15 mouse cellular contexts compared by ENCODE assay signal in genomic region chr17:35639352-35639751, GRCm38 (mm10). TPM values are rescaled to one million over a fixed set of nuclear protein-coding genes. Genes with fewer than 3 reads are reported as not detected.
DNase-seq lines count a peak whose midpoint lies in the region; ATAC-seq and TF ChIP-seq lines count a peak whose summit lies in the region.
"Had no signal": no experiment of that assay in that cellular context is flagged by ENCODE, and none has a peak within 500 bp of the region (broad histone marks: within the 10 kb centered on the region; RNA-seq: fewer than 3 reads in every experiment).

No protein-coding gene starts in this region.

- DNase-seq in heart, adult 11 months = peak; percentile 90
- DNase-seq in heart, adult 2 months = no peak
- no peak for DNase-seq in kidney, postnatal 36 days
- DNase-seq in CH12.LX (ENCODE audit: extremely low read depth) (no peak), MN1 (ENCODE audit: low spot score) (no peak)
- no peak for DNase-seq in cerebellum, adult 11 months
- DNase-seq: gastrocnemius, postnatal 36 days had no signal

- peak overlapping the region; percentile 36 for H3K4me2 ChIP-seq in kidney, embryonic 16.5 days (replicated peaks; ENCODE audit: low read depth, low read length)
- H3K4me2 ChIP-seq in CH12.LX (ENCODE audit: insufficient read depth, low read depth, poor library complexity, severe bottlenecking) = peak overlapping the region; percentile 26; the same call in 1 of the 2 replicates
- peak overlapping the region; percentile 50 for H3K4me2 ChIP-seq in limb, embryonic 13.5 days (replicated peaks)
- H3K4me2 ChIP-seq: liver, embryonic 12.5 days had no signal

- H3K4me3 ChIP-seq in heart, adult 2 months = no peak overlapping the region
- H3K4me3 ChIP-seq in kidney, embryonic 16.5 days (ENCODE audit: low read length) = no peak overlapping the region
- no peak overlapping the region for H3K4me3 ChIP-seq in CH12.LX (replicated peaks in 1 of 3; ENCODE audit: low read depth in 2 of 3, low read length in 2 of 3, poor library complexity in 1 of 3)
- H3K4me3 ChIP-seq in limb, embryonic 13.5 days = no peak overlapping the region
- H3K4me3 ChIP-seq: erythroblast, embryonic 14.5 days; liver, embryonic 12.5 days had no signal

- no peak for ATAC-seq in kidney, embryonic 16.5 days (ENCODE audit: low FRiP score, low TSS enrichment)
- ATAC-seq in limb, embryonic 13.5 days (ENCODE audit: low FRiP score, low read depth) = no peak

- no peak for TF ChIP-seq EP300 in heart, adult 2 months (IDR thresholded peaks at IDR 0.05; ENCODE audit: insufficient read depth, low read depth, low read length)
- no peak for TF ChIP-seq EP300 in CH12.LX (IDR thresholded peaks at IDR 0.05; ENCODE audit: low read length)

- no peak overlapping the region for H3K27ac ChIP-seq in heart, adult 2 months
- H3K27ac ChIP-seq in kidney, embryonic 16.5 days (ENCODE audit: low read length) = peak overlapping the region; percentile 13; the same call in 1 of the 2 replicates
- H3K27ac ChIP-seq in CH12.LX (ENCODE audit: insufficient read depth, low read depth) = no peak overlapping the region
- H3K27ac ChIP-seq in limb, embryonic 13.5 days = no peak overlapping the region
- H3K27ac ChIP-seq: liver, embryonic 12.5 days had no signal

- no peak overlapping the region for H3K9ac ChIP-seq in heart, adult 2 months (ENCODE audit: low read depth, low read length)
- H3K9ac ChIP-seq in kidney, embryonic 16.5 days (replicated peaks; ENCODE audit: low read length) = no peak overlapping the region
- peak overlapping the region; percentile 73 for H3K9ac ChIP-seq in CH12.LX (ENCODE audit: insufficient read depth, low read depth)
- no peak overlapping the region for H3K9ac ChIP-seq in limb, embryonic 13.5 days
- H3K9ac ChIP-seq: liver, embryonic 12.5 days had no signal

- TF ChIP-seq CTCF in heart, adult 2 months (IDR thresholded peaks at IDR 0.05) = no peak
- TF ChIP-seq CTCF in CH12.LX (conservative IDR thresholded peaks at IDR 0.05 in 1 of 2, IDR thresholded peaks at IDR 0.05 in 1 of 2; ENCODE audit: low read depth in 2 of 2, low read length in 2 of 2) = no peak

- H3K27me3 ChIP-seq in heart, adult 2 months (ENCODE audit: control insufficient read depth, insufficient read depth, low read length) = no peaks in the 10 kb centered on the region
- H3K27me3 ChIP-seq in kidney, embryonic 16.5 days (ENCODE audit: insufficient read depth, low read length) = no peaks in the 10 kb centered on the region
- H3K27me3 ChIP-seq in CH12.LX (replicated peaks) = peaks cover 28% of the 10 kb centered on the region
- peaks cover 17% of the 10 kb centered on the region for H3K27me3 ChIP-seq in limb, embryonic 13.5 days

- H3K36me3 ChIP-seq in heart, adult 2 months (ENCODE audit: control insufficient read depth, insufficient read depth, low read length) = no peaks in the 10 kb centered on the region
- H3K36me3 ChIP-seq in kidney, embryonic 16.5 days (ENCODE audit: insufficient read depth, low read length) = no peaks in the 10 kb centered on the region
- no peaks in the 10 kb centered on the region for H3K36me3 ChIP-seq in CH12.LX (replicated peaks in 1 of 2; ENCODE audit: control insufficient read depth in 1 of 2, insufficient read depth in 1 of 2, low read length in 1 of 2)
- no peaks in the 10 kb centered on the region for H3K36me3 ChIP-seq in limb, embryonic 13.5 days
- H3K36me3 ChIP-seq: liver, embryonic 12.5 days had no signal

- no peaks in the 10 kb centered on the region for H3K79me2 ChIP-seq in heart, adult 2 months (replicated peaks; ENCODE audit: control insufficient read depth, insufficient read depth, low read length)
- H3K79me2 ChIP-seq in CH12.LX (replicated peaks; ENCODE audit: control insufficient read depth, extremely low read depth, insufficient read depth, poor library complexity, severe bottlenecking) = no peaks in the 10 kb centered on the region

- WGBS in heart, adult 2 months = 25% methylated on average over 6 of the region's 6 CpGs
- 75% methylated on average over 6 of the region's 6 CpGs for WGBS in kidney, embryonic 16.5 days
- 77% methylated on average over 6 of the region's 6 CpGs for WGBS in limb, embryonic 13.5 days

- TF ChIP-seq POLR2A in heart, adult 2 months (IDR thresholded peaks at IDR 0.05; ENCODE audit: insufficient read depth, low read depth, low read length) = no peak
- TF ChIP-seq POLR2A in CH12.LX (IDR thresholded peaks at IDR 0.05; ENCODE audit: low read depth, low read length) = no peak

- TF ChIP-seq RAD21 in CH12.LX (IDR thresholded peaks at IDR 0.05; ENCODE audit: low read depth, low read length) = no peak

- H3K9me3 ChIP-seq in kidney, embryonic 16.5 days (ENCODE audit: low read length) = no peaks in the 10 kb centered on the region
- H3K9me3 ChIP-seq in CH12.LX (replicated peaks; ENCODE audit: low read length) = no peaks in the 10 kb centered on the region
- no peaks in the 10 kb centered on the region for H3K9me3 ChIP-seq in limb, embryonic 13.5 days
- H3K9me3 ChIP-seq: liver, embryonic 12.5 days had no signal

- intact Hi-C loops in heart, adult 2 months (cut with DNase I) = no loop called here

- no peaks in the 10 kb centered on the region for H3K4me1 ChIP-seq in heart, adult 2 months (ENCODE audit: control insufficient read depth, insufficient read depth, low read length)
- H3K4me1 ChIP-seq in kidney, embryonic 16.5 days (ENCODE audit: insufficient read depth, low read length) = no peaks in the 10 kb centered on the region
- H3K4me1 ChIP-seq in CH12.LX (ENCODE audit: control insufficient read depth in 1 of 2, insufficient read depth in 2 of 2) = peaks cover 7 to 14% of the 10 kb centered on the region in 2 experiments
- H3K4me1 ChIP-seq in limb, embryonic 13.5 days = peaks cover 10% of the 10 kb centered on the region; the same call in 1 of the 2 replicates
- H3K4me1 ChIP-seq: liver, embryonic 12.5 days had no signal

- dilution Hi-C loops in CH12.LX (cut with MboI; ENCODE audit: extremely low pct_ligation_motif_present, extremely low pct_unique_long_range_greater_than_20kb, low sequenced_read_pairs) = no loop called here

- in situ Hi-C loops in CH12.LX (cut with MboI; ENCODE audit: low pct_ligation_motif_present, low pct_unique_long_range_greater_than_20kb, low sequenced_read_pairs) = no loop called here

TF ChIP-seq in CH12.LX, 34 proteins besides CTCF, POLR2A, EP300 and RAD21 (continues in another document):
- no peak for TF ChIP-seq KAT2A (IDR thresholded peaks at IDR 0.05; ENCODE audit: insufficient replicate concordance, low read length)
- no peak for TF ChIP-seq POLR2AphosphoS2 (IDR thresholded peaks at IDR 0.05; ENCODE audit: low read depth, low read length)
- no peak for TF ChIP-seq CHD1 (IDR thresholded peaks at IDR 0.05; ENCODE audit: low read depth, low read length)
- no peak for TF ChIP-seq MXI1 (IDR thresholded peaks at IDR 0.05; ENCODE audit: low read depth, low read length)
- TF ChIP-seq USF1 (IDR thresholded peaks at IDR 0.05; ENCODE audit: low read depth, low read length) = no peak
- TF ChIP-seq MYC (IDR thresholded peaks at IDR 0.05; ENCODE audit: low read depth, low read length) = no peak
- TF ChIP-seq E2F4 (IDR thresholded peaks at IDR 0.05; ENCODE audit: insufficient replicate concordance, low read depth, low read length) = no peak
- no peak for TF ChIP-seq MAZ (IDR thresholded peaks at IDR 0.05; ENCODE audit: low read depth, low read length)
- no peak for TF ChIP-seq USF2 (conservative IDR thresholded peaks at IDR 0.05; ENCODE audit: low read depth, low read length)
- TF ChIP-seq ETS1 (conservative IDR thresholded peaks at IDR 0.05; ENCODE audit: low read depth, low read length) = no peak
- TF ChIP-seq ZMIZ1 (IDR thresholded peaks at IDR 0.05; ENCODE audit: low read depth, low read length) = no peak

RNA-seq across cellular contexts. Expression of gene Mucl3, which starts 4.1 kb away (rescaled TPM):
- not detected for total RNA-seq in heart, adult 2 months (2021)
- polyA plus RNA-seq in heart, adult 2 months (2012; rRNA removed) = not detected in 2 replicates
- polyA plus RNA-seq in kidney, embryonic 16.5 days (2015; fragmentation: Nextera tagmentation; extraction: Ambion mirVana) = 0.17 and 0.23 TPM in 2 replicates
- 0.80 and 1.3 TPM in 2 replicates for total RNA-seq in CH12.LX (2012; rRNA removed)
- total RNA-seq in CH12.LX (2014; rRNA removed) = 0.08 and 0.11 TPM in 2 replicates
- polyA plus RNA-seq in CH12.LX (2012; ENCODE audit: insufficient read length, low read depth) = 0.34 TPM in 2 replicates
- polyA plus RNA-seq in limb, embryonic 13.5 days (2015; fragmentation: Nextera tagmentation; extraction: Ambion mirVana) = 0.11 and 0.24 TPM in 2 replicates
- total RNA-seq: adrenal gland, postnatal 14 days; gastrocnemius, postnatal 36 days; left cerebral cortex, adult 18-20 months; megakaryocyte-erythroid progenitor cell, adult 5-6 weeks had no signal
- polyA plus RNA-seq: erythroblast, embryonic 14.5 days had no signal

RNA-seq across cellular contexts. Expression of gene Gm9573, which starts 12.9 kb away (rescaled TPM):
- total RNA-seq in heart, adult 2 months (2021) = not detected
- polyA plus RNA-seq in heart, adult 2 months (2012; rRNA removed) = not detected in 2 replicates
- polyA plus RNA-seq in kidney, embryonic 16.5 days (2015; fragmentation: Nextera tagmentation; extraction: Ambion mirVana) = not detected in 2 replicates
- total RNA-seq in CH12.LX (2012; rRNA removed) (not detected in 2 replicates), CH12.LX (2014; rRNA removed) (not detected in 2 replicates)
- not detected in 2 replicates for polyA plus RNA-seq in CH12.LX (2012; ENCODE audit: insufficient read length, low read depth)
- polyA plus RNA-seq in limb, embryonic 13.5 days (2015; fragmentation: Nextera tagmentation; extraction: Ambion mirVana) = not detected in 2 replicates
- total RNA-seq: adrenal gland, postnatal 14 days; gastrocnemius, postnatal 36 days; left cerebral cortex, adult 18-20 months; megakaryocyte-erythroid progenitor cell, adult 5-6 weeks had no signal
- polyA plus RNA-seq: erythroblast, embryonic 14.5 days; large intestine, adult 2 months; liver, embryonic 12.5 days had no signal

RNA-seq across cellular contexts. Expression of gene Vars2, which starts 28.0 kb away (rescaled TPM):
- total RNA-seq in heart, adult 2 months (2021) = 10 to 100 TPM; 26.6 to 28.3 TPM
- 19.3 and 20.3 TPM in 2 replicates for polyA plus RNA-seq in heart, adult 2 months (2012; rRNA removed)
- polyA plus RNA-seq in kidney, embryonic 16.5 days (2015; fragmentation: Nextera tagmentation; extraction: Ambion mirVana) = 19.8 and 21.0 TPM in 2 replicates
- total RNA-seq in CH12.LX (2012; rRNA removed) (26.3 and 30.3 TPM in 2 replicates), CH12.LX (2014; rRNA removed) (14.0 and 16.5 TPM in 2 replicates)
- polyA plus RNA-seq in CH12.LX (2012; ENCODE audit: insufficient read length, low read depth) = 23.0 and 26.6 TPM in 2 replicates
- polyA plus RNA-seq in limb, embryonic 13.5 days (2015; fragmentation: Nextera tagmentation; extraction: Ambion mirVana) = 17.8 and 21.0 TPM in 2 replicates

RNA-seq across cellular contexts. Expression of gene Gtf2h4, which starts 34.2 kb away (rescaled TPM):
- total RNA-seq in heart, adult 2 months (2021) = 10 to 100 TPM; 15.0 to 20.6 TPM
- polyA plus RNA-seq in heart, adult 2 months (2012; rRNA removed) = 19.2 and 21.0 TPM in 2 replicates
- 51.9 and 55.6 TPM in 2 replicates for polyA plus RNA-seq in kidney, embryonic 16.5 days (2015; fragmentation: Nextera tagmentation; extraction: Ambion mirVana)
- 51.7 and 55.7 TPM in 2 replicates for total RNA-seq in CH12.LX (2012; rRNA removed)
- 35.3 and 40.7 TPM in 2 replicates for total RNA-seq in CH12.LX (2014; rRNA removed)
- polyA plus RNA-seq in CH12.LX (2012; ENCODE audit: insufficient read length, low read depth) = 40.0 and 40.4 TPM in 2 replicates
- polyA plus RNA-seq in limb, embryonic 13.5 days (2015; fragmentation: Nextera tagmentation; extraction: Ambion mirVana) = 45.3 and 48.0 TPM in 2 replicates

RNA-seq across cellular contexts. Expression of gene Sfta2, which starts 38.0 kb away (rescaled TPM):
- total RNA-seq in heart, adult 2 months (2021) = not detected
- 0.47 TPM in 1 of 2 replicates, not detected in the other for polyA plus RNA-seq in heart, adult 2 months (2012; rRNA removed)
- 1.8 and 7.3 TPM in 2 replicates for polyA plus RNA-seq in kidney, embryonic 16.5 days (2015; fragmentation: Nextera tagmentation; extraction: Ambion mirVana)
- total RNA-seq in CH12.LX (2012; rRNA removed) = not detected in 2 replicates
- not detected in 2 replicates for total RNA-seq in CH12.LX (2014; rRNA removed)
- not detected in 2 replicates for polyA plus RNA-seq in CH12.LX (2012; ENCODE audit: insufficient read length, low read depth)
- not detected in 2 replicates for polyA plus RNA-seq in limb, embryonic 13.5 days (2015; fragmentation: Nextera tagmentation; extraction: Ambion mirVana)
- total RNA-seq: adrenal gland, postnatal 14 days; gastrocnemius, postnatal 36 days; left cerebral cortex, adult 18-20 months; megakaryocyte-erythroid progenitor cell, adult 5-6 weeks had no signal
- polyA plus RNA-seq: erythroblast, embryonic 14.5 days; large intestine, adult 2 months; liver, embryonic 12.5 days had no signal
